Mouse (Mus musculus) spleen, adult 2 months (tissue): ENCODE results near the gene Pes1. TPM values are rescaled to one million over a fixed set of nuclear protein-coding genes. Genes with fewer than 3 reads are reported as not detected.

ENCODE experiments used
- DNase-seq, 2 experiments: peaks; one replicate each; pipeline versions ENCODE4 v3.0.0 to v3.0.0-alpha.2; 2012 to 2021; ENCODE audit warnings: low spot score in 2 of 2, low read depth in 1 of 2
- H3K27ac ChIP-seq: fragments of 200-500 bp; 2 replicates; pipeline ENCODE4 v1.5.1; 2012; ENCODE audit warnings: low read length, inconsistent platforms; ENCODE audit not compliant: insufficient read depth
- H3K27me3 ChIP-seq: fragments of 200-500 bp; 2 replicates; pipeline ENCODE4 v1.6.1; 2012; ENCODE audit warnings: mild to moderate bottlenecking, moderate library complexity, low read length, inconsistent platforms; ENCODE audit not compliant: control insufficient read depth, insufficient read depth
- H3K36me3 ChIP-seq: fragments of 200-500 bp; 2 replicates; pipeline ENCODE4 v1.6.1; 2012; ENCODE audit warnings: mild to moderate bottlenecking, low read length, inconsistent platforms; ENCODE audit not compliant: control insufficient read depth, insufficient read depth
- H3K4me1 ChIP-seq: fragments of 200-500 bp; 2 replicates; pipeline ENCODE4 v1.6.1; 2011; ENCODE audit warnings: inconsistent platforms; ENCODE audit not compliant: control insufficient read depth, insufficient read depth, insufficient read length
- H3K4me3 ChIP-seq: fragments of 200-500 bp; 2 replicates; pipeline ENCODE4 v1.5.1; 2011; ENCODE audit warnings: mild to moderate bottlenecking, inconsistent platforms; ENCODE audit not compliant: insufficient read depth, insufficient read length; ENCODE audit errors: extremely low read depth
- CTCF ChIP-seq: fragments of 200-500 bp; IDR thresholded peaks from 2 replicates; pipeline ENCODE4 v1.5.1; 2011; ENCODE audit warnings: mild to moderate bottlenecking, inconsistent platforms; ENCODE audit not compliant: insufficient read depth, insufficient read length, insufficient replicate concordance; ENCODE audit errors: extremely low read depth
- POLR2A ChIP-seq: fragments of 200-500 bp; IDR thresholded peaks from 2 replicates; pipeline ENCODE4 v1.6.1; 2011; ENCODE audit warnings: low read depth, low read length, inconsistent platforms
- WGBS: fragments of 180-500 bp; shearing (Covaris S2); methylation state at CpG from one replicate; pipeline ENCODE4 v1.1.7; 2018; 5-methylcytosine and 5-hydroxymethylcytosine counted together
- polyA plus RNA-seq: library from polyadenylated mRNA; depleted of rRNA; stranded (reverse); fragments of >200 nt; gene quantifications from 2 replicates; pipeline ENCODE4 v1.2.3, GENCODE M21; 2012

Gene Pes1
- polyA plus RNA-seq, 1 experiment = 33.6 TPM

GRCm38 (mm10) chr11:3922731-3923130 lies 41.0 kb upstream of the Pes1 start:
- H3K27ac ChIP-seq = no peak overlapping the region
- H3K4me1 ChIP-seq = no peaks in the 10 kb centered on the region
- H3K27me3 ChIP-seq = no peaks in the 10 kb centered on the region
- peaks cover 9% of the 10 kb centered on the region for H3K36me3 ChIP-seq
- 91% methylated on average over 6 of the region's 6 CpGs for WGBS
- no peak overlapping the region for H3K4me3 ChIP-seq
- DNase-seq = no peak
- no peak for TF ChIP-seq CTCF
- TF ChIP-seq POLR2A = no peak

GRCm38 (mm10) chr11:3925916-3926315 lies 37.9 kb upstream of the Pes1 start:
- no peaks in the 10 kb centered on the region for H3K27me3 ChIP-seq
- TF ChIP-seq CTCF = no peak
- WGBS = 94% methylated on average over 10 of the region's 10 CpGs
- H3K4me3 ChIP-seq = no peak overlapping the region
- no peak for DNase-seq
- no peaks in the 10 kb centered on the region for H3K4me1 ChIP-seq
- peaks cover 9% of the 10 kb centered on the region for H3K36me3 ChIP-seq
- H3K27ac ChIP-seq = no peak overlapping the region

GRCm38 (mm10) chr11:3930019-3930418 lies 33.8 kb upstream of the Pes1 start:
- H3K27ac ChIP-seq = no peak overlapping the region
- H3K36me3 ChIP-seq = peaks cover 2% of the 10 kb centered on the region
- DNase-seq = no peak
- TF ChIP-seq CTCF = no peak
- TF ChIP-seq POLR2A = no peak
- no peaks in the 10 kb centered on the region for H3K27me3 ChIP-seq
- H3K4me1 ChIP-seq = no peaks in the 10 kb centered on the region
- H3K4me3 ChIP-seq = no peak overlapping the region
- WGBS = 38% methylated on average over 4 of the region's 4 CpGs

- Histone ChIP-seq H3K4me1 (no peaks in the 10 kb centered on the region), H3K4me3 (no peak overlapping the region; the same call in 1 of the 2 replicates), H3K27me3 (no peaks in the 10 kb centered on the region), H3K36me3 (peaks cover 1% of the 10 kb centered on the region), H3K27ac (no peak overlapping the region)
- no peak for DNase-seq
- TF ChIP-seq CTCF = no peak
- no peak for TF ChIP-seq POLR2A
- 72% methylated on average over 6 of the region's 6 CpGs for WGBS
These were observed 32.8 kb upstream of the Pes1 start for GRCm38 (mm10) chr11:3930931-3931330.

GRCm38 (mm10) chr11:3931511-3932211 lies 32.1 kb upstream of the Pes1 start, which contains the start of gene Tcn2:
Gene Tcn2 (minus strand): TSS chr11:3932159.
- under 1% methylated on average over 21 of the region's 26 CpGs for WGBS
- Histone ChIP-seq H3K4me3 (peak within 1 kb of the TSS; percentile 72), H3K36me3 (peaks cover 1% of the 10 kb centered on the region; the same call in 1 of the 2 replicates), H3K27ac (peak within 1 kb of the TSS; percentile 20; the same call in 1 of the 2 replicates), H3K27me3 (no peaks in the 10 kb centered on the region), H3K4me1 (no peaks in the 10 kb centered on the region)
- TF ChIP-seq CTCF (no peak), POLR2A (no peak)
- peak; percentile 59 to 79 for DNase-seq

GRCm38 (mm10) chr11:3933756-3934285 lies 30.0 kb upstream of the Pes1 start:
- no peak for DNase-seq
- TF ChIP-seq POLR2A (no peak), CTCF (no peak)
- 94% methylated on average over 9 of the region's 9 CpGs for WGBS
- H3K36me3 ChIP-seq = no peaks in the 10 kb centered on the region
- H3K4me1 ChIP-seq = no peaks in the 10 kb centered on the region
- H3K27me3 ChIP-seq = no peaks in the 10 kb centered on the region
- no peak overlapping the region for H3K4me3 ChIP-seq
- H3K27ac ChIP-seq = no peak overlapping the region

- no peak for DNase-seq
- Histone ChIP-seq H3K36me3 (no peaks in the 10 kb centered on the region), H3K4me3 (no peak overlapping the region), H3K4me1 (no peaks in the 10 kb centered on the region), H3K27ac (no peak overlapping the region), H3K27me3 (no peaks in the 10 kb centered on the region)
- TF ChIP-seq POLR2A (no peak), CTCF (no peak)
- WGBS = 86% methylated on average over 4 of the region's 4 CpGs
These were observed 28.6 kb upstream of the Pes1 start for GRCm38 (mm10) chr11:3935135-3935534.

GRCm38 (mm10) chr11:3936318-3936717 lies 27.5 kb upstream of the Pes1 start:
- no peaks in the 10 kb centered on the region for H3K4me1 ChIP-seq
- no peak for TF ChIP-seq CTCF
- TF ChIP-seq POLR2A = no peak
- H3K27me3 ChIP-seq = no peaks in the 10 kb centered on the region
- H3K4me3 ChIP-seq = no peak overlapping the region
- WGBS = 90% methylated on average over 3 of the region's 3 CpGs
- H3K36me3 ChIP-seq = no peaks in the 10 kb centered on the region
- no peak overlapping the region for H3K27ac ChIP-seq
- no peak for DNase-seq
